Mouse (Mus musculus) stomach, embryonic 15.5 days (tissue): ENCODE results near the gene Slc9a9. TPM values are rescaled to one million over a fixed set of nuclear protein-coding genes. Genes with fewer than 3 reads are reported as not detected.

Experiments
- ATAC-seq: fragments of 200-750 bp; cut with Nextera tagmentation; 2 replicates; pipeline ENCODE4 v1.8.0; 2017; ENCODE audit warnings: low read depth, moderate number of reproducible peaks, moderate TSS enrichment; ENCODE audit not compliant: insufficient read depth, low FRiP score
- H3K27ac ChIP-seq: fragments of 300-500 bp; sonication (generic); 2 replicates; pipeline ENCODE4 v1.5.1; 2015; ENCODE audit warnings: mild to moderate bottlenecking, inconsistent platforms
- H3K27me3 ChIP-seq: fragments of 300-500 bp; sonication (generic); replicated peaks from 2 replicates; pipeline ENCODE4 v1.6.1; 2015; ENCODE audit warnings: inconsistent platforms
- H3K36me3 ChIP-seq: fragments of 300-500 bp; sonication (generic); 2 replicates; pipeline ENCODE4 v1.6.1; 2015; ENCODE audit warnings: inconsistent platforms
- H3K4me1 ChIP-seq: fragments of 300-500 bp; sonication (generic); 2 replicates; pipeline ENCODE4 v1.6.1; 2015; ENCODE audit warnings: inconsistent platforms
- H3K4me2 ChIP-seq: fragments of 300-500 bp; sonication (generic); 2 replicates; pipeline ENCODE4 v1.6.1; 2015; ENCODE audit warnings: mild to moderate bottlenecking, inconsistent platforms
- H3K4me3 ChIP-seq: fragments of 300-500 bp; sonication (generic); replicated peaks from 2 replicates; pipeline ENCODE4 v1.5.1; 2015; ENCODE audit warnings: inconsistent platforms
- H3K9ac ChIP-seq: fragments of 300-500 bp; sonication (generic); 2 replicates; pipeline ENCODE4 v1.6.1; 2015; ENCODE audit warnings: inconsistent platforms
- H3K9me3 ChIP-seq: fragments of 300-500 bp; sonication (generic); 2 replicates; pipeline ENCODE4 v1.6.1; 2016; ENCODE audit warnings: inconsistent platforms
- WGBS: fragments of 180-500 bp; shearing (Covaris S2); methylation state at CpG from one replicate; pipeline ENCODE4 v1.1.7; 2015; 5-methylcytosine and 5-hydroxymethylcytosine counted together
- polyA plus RNA-seq: library from polyadenylated mRNA; unstranded; fragments of >200 nt; fragmentation: Nextera tagmentation; extraction: Ambion mirVana; gene quantifications from 2 replicates; pipeline ENCODE4 v1.2.1, GENCODE M21; 2015

Gene Slc9a9
- polyA plus RNA-seq, 1 experiment from 2014 or later, result 3.9 TPM

DNA sequence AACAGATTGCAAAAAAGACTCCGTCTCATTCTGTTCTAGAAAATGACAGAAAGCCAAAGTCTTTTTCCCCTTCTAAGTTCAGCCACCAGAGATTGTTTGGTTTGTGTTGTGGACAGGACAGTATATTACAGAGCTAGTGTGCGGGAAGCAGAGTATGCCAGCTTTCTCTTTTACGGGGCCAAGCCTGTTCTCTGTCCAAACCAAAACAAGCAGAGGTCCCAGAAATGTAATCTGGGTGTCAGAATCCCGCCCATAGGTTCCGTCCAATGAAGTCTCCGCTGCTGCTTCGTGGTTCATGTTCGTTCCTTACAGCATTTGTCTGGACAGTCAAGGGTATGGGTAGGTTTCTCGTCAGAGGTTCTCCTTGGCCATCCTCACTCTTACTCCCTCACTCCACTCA lies 242.4 kb downstream of the Slc9a9 start:
- ATAC-seq, result no peak
- Histone ChIP-seq H3K9ac (no peak overlapping the region), H3K27ac (no peak overlapping the region), H3K4me2 (no peak overlapping the region), H3K9me3 (no peaks in the 10 kb centered on the region), H3K36me3 (no peaks in the 10 kb centered on the region), H3K4me3 (no peak overlapping the region), H3K4me1 (no peaks in the 10 kb centered on the region), H3K27me3 (no peaks in the 10 kb centered on the region)
- WGBS, result 87% methylated on average over 9 of the region's 9 CpGs

DNA sequence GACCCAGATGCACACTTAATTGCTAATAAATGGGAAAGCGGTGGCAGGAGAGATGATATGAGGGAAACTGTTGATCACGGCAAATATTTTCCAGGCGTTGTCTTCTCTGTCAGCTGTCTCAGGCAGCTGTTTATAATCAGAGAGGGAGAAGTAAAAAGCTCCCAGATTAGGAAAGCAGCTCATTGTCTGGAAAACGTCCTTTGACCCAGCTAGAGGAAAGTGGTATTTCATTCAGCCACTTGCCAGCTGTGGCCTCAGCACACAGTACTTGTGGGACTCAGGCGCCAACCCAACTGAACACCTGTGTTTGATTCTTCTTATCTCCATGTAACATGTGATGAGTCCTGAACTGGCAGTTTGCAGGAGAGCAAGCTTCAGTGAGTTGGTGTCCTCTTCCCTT lies 252.4 kb downstream of the Slc9a9 start:
- no peak overlapping the region for H3K4me2 ChIP-seq
- H3K36me3 ChIP-seq, result no peaks in the 10 kb centered on the region
- H3K4me3 ChIP-seq, result no peak overlapping the region
- H3K27ac ChIP-seq, result no peak overlapping the region
- H3K4me1 ChIP-seq, result no peaks in the 10 kb centered on the region
- H3K9ac ChIP-seq, result no peak overlapping the region
- WGBS, result 37% methylated on average over 5 of the region's 5 CpGs
- no peaks in the 10 kb centered on the region for H3K27me3 ChIP-seq
- no peaks in the 10 kb centered on the region for H3K9me3 ChIP-seq
- ATAC-seq, result no peak

DNA sequence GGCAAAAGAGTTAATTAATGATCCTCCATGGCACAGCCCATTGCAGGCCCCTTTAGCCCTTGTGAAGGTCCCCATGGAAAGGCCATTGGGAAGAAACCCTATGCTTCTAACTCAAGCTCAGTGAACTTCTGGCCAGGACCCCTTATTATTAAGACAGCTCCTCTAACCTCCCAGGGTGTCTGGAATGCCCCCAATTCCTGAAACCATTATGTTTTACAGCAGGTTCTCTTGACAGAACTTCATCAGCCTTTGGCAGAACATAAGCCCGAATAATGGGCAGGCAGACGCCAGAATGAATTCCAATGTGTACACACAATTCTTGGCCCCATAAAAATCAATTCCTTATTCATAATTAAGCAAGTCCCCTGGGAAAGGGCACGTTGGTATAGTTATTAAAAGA lies 256.1 kb downstream of the Slc9a9 start:
- Histone ChIP-seq H3K36me3 (no peaks in the 10 kb centered on the region), H3K4me2 (no peak overlapping the region), H3K27ac (no peak overlapping the region), H3K4me3 (no peak overlapping the region), H3K9ac (no peak overlapping the region), H3K27me3 (no peaks in the 10 kb centered on the region), H3K9me3 (no peaks in the 10 kb centered on the region), H3K4me1 (no peaks in the 10 kb centered on the region)
- no peak for ATAC-seq
- 58% methylated on average over 3 of the region's 3 CpGs for WGBS

DNA sequence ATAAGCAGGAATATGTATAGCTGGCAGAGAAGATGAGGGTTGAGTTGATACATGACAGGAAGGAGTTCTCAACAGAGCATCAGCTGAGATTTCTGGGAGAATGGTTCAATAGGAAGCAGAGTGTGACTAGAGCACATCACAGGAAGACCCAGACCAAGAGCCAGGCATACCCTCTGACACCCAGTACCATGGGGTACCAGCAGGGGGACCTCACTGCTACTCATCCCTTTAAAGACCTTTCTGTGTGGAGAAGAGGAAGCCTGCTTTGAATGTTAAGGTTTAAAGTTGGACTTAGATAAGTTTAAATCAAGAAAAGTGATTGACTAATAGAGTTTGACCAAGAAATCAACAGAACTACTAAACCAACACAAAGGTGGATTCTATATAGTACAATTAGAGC lies 257.4 kb downstream of the Slc9a9 start:
- Histone ChIP-seq H3K36me3 (no peaks in the 10 kb centered on the region), H3K4me2 (no peak overlapping the region), H3K9me3 (no peaks in the 10 kb centered on the region), H3K9ac (no peak overlapping the region), H3K27me3 (no peaks in the 10 kb centered on the region), H3K4me3 (no peak overlapping the region), H3K27ac (no peak overlapping the region), H3K4me1 (no peaks in the 10 kb centered on the region)
- ATAC-seq, result no peak

DNA sequence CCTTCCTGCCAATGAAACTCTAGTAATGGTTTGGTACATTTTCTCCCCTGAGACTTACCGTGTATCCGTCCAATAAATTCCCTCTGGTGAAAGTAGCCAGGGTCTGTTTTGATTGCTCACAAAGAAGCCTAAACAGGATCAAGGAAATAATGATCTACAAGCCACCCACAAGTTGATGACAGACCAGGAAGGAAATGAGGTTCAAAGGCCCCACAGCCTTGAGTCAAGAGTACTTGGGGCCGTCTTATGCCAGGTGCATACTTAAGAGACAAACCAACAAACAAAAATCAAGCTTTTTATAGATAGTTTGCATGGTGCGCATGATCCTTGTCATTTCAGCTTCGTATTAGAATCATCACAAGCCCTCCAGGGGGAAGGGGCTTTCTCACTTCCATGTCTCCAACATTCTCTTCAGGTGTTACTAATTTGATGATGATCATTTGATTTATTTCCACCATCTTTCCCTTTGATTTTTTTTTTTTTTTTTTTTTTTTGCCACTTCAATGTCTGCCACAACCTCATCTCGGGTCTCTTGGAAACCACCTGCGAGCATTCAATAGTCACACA lies 275.9 kb downstream of the Slc9a9 start:
- ATAC-seq, result no peak
- H3K36me3 ChIP-seq, result no peaks in the 10 kb centered on the region
- no peak overlapping the region for H3K9ac ChIP-seq
- WGBS, result 86% methylated on average over 7 of the region's 7 CpGs
- H3K9me3 ChIP-seq, result no peaks in the 10 kb centered on the region
- H3K4me1 ChIP-seq, result no peaks in the 10 kb centered on the region
- H3K27ac ChIP-seq, result no peak overlapping the region
- H3K4me3 ChIP-seq, result no peak overlapping the region
- no peaks in the 10 kb centered on the region for H3K27me3 ChIP-seq
- no peak overlapping the region for H3K4me2 ChIP-seq

DNA sequence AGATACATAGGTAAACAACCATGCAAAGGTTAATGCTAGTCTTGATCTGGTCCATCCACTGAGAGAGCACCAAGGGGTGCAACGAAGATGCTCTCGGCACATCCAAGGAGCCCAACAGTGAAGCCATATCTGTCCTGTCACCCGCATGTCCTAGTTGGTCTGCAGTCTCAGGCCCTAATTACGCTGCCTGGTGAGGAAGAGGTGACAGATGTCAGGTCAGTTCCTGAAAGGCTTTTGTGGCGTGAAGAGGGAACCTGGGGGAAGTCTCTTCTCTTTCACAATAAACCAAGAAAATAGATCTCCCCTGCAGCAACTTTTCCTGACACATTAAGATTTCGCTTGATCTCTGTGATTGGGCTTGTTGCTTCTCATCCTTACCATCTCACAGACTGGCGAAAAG lies 277.5 kb downstream of the Slc9a9 start:
- no peak overlapping the region for H3K4me3 ChIP-seq
- H3K9ac ChIP-seq, result no peak overlapping the region
- no peaks in the 10 kb centered on the region for H3K27me3 ChIP-seq
- H3K4me2 ChIP-seq, result no peak overlapping the region
- ATAC-seq, result no peak
- no peak overlapping the region for H3K27ac ChIP-seq
- H3K9me3 ChIP-seq, result no peaks in the 10 kb centered on the region
- H3K4me1 ChIP-seq, result no peaks in the 10 kb centered on the region
- WGBS, result 74% methylated on average over 7 of the region's 7 CpGs
- H3K36me3 ChIP-seq, result no peaks in the 10 kb centered on the region

DNA sequence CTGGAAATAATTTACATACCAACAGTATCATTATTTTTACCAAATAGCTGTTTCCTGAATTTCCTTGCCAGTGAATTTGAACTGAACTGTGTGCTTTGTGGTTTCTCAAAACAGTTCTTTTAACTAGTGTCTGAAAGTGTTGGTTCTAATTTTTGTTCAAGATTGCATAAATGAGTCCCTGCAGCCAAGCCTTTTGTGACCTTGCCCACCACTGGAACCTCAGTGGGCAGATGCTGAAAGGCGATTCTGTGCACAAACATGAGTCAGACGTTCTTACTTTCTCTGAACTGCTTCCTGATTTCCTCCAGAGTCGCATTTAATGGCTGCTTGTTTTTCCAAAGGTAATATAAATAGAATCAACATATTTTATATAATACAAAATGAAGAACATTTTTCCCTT lies 281.0 kb downstream of the Slc9a9 start:
- no peaks in the 10 kb centered on the region for H3K9me3 ChIP-seq
- no peak overlapping the region for H3K4me2 ChIP-seq
- H3K27me3 ChIP-seq, result no peaks in the 10 kb centered on the region
- H3K4me3 ChIP-seq, result no peak overlapping the region
- no peak overlapping the region for H3K27ac ChIP-seq
- H3K9ac ChIP-seq, result no peak overlapping the region
- no peaks in the 10 kb centered on the region for H3K36me3 ChIP-seq
- no peaks in the 10 kb centered on the region for H3K4me1 ChIP-seq
- 58% methylated on average over 3 of the region's 3 CpGs for WGBS
- ATAC-seq, result no peak

DNA sequence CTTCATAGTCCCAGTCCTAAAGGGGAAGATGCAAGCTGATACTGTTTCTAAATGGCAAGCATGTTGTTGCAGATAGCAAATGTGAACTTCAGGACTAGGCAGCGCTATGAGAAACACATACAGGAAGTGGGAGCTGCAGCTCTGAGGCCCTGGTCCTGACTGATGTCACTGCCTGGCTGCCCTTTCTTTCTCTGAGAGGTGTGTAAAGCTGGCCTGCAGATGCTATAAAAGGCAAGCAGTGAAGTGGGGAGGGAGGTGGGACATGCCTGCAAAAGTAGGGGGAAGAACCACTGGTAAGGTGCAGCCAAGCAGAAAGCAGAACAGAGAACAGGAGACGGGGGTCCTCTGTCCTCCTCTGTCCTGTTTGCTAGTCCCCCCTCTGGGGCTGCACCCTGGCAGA lies 285.9 kb downstream of the Slc9a9 start:
- no peak overlapping the region for H3K9ac ChIP-seq
- H3K36me3 ChIP-seq, result no peaks in the 10 kb centered on the region
- 77% methylated on average over 2 of the region's 2 CpGs for WGBS
- H3K4me2 ChIP-seq, result no peak overlapping the region
- no peaks in the 10 kb centered on the region for H3K27me3 ChIP-seq
- no peak for ATAC-seq
- no peaks in the 10 kb centered on the region for H3K9me3 ChIP-seq
- H3K4me3 ChIP-seq, result no peak overlapping the region
- no peak overlapping the region for H3K27ac ChIP-seq
- H3K4me1 ChIP-seq, result no peaks in the 10 kb centered on the region

DNA sequence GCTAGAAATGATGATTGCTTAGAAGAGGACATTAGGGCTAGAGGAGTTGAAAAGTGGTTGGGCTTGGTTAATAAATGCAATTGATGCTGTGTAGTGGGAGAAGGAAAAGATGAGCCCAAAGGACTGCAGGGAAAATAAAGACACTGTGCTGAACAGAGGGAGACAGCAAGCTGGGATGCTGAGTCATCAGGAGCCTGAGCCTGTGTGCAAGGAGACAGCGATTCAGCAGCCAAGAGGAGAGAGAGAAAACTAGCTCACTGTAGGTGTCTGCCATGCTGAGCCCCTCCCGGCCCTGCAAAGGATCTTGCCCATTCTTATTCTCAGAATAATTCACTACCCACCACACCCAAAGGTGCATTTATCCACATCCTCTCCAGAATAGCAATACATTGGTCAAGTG lies 288.7 kb downstream of the Slc9a9 start:
- Histone ChIP-seq H3K27me3 (no peaks in the 10 kb centered on the region), H3K4me1 (no peaks in the 10 kb centered on the region), H3K4me3 (no peak overlapping the region), H3K36me3 (no peaks in the 10 kb centered on the region), H3K9me3 (no peaks in the 10 kb centered on the region), H3K27ac (no peak overlapping the region), H3K9ac (no peak overlapping the region), H3K4me2 (no peak overlapping the region)
- 62% methylated on average over 2 of the region's 2 CpGs for WGBS
- no peak for ATAC-seq

DNA sequence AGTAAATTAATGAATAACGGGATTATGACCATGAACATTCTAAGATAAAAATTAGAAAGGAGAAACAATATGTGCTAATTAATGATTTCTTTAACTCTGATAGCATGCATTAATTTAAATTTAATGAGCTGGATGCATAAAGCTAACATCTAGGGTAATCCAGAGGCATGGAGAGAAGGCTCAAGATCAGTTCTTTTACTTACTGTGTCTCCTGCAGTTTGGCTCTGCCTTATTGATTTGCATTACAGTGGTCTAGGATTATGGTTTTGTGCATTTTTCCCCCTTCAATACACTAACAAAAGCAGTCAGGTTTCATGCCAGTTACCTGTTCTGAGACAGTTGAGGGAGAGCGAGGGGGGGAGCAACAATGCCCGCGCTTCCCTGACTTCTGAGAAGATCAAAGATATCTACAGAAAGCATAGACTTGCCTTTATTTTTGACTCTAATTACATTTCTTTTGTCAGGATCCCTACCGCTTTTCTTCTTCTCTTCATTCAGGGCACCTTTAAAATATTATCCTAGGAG lies 298.9 kb downstream of the Slc9a9 start:
- Histone ChIP-seq H3K9me3 (no peaks in the 10 kb centered on the region), H3K4me2 (no peak overlapping the region), H3K27ac (no peak overlapping the region), H3K27me3 (no peaks in the 10 kb centered on the region), H3K4me3 (no peak overlapping the region), H3K9ac (no peak overlapping the region), H3K4me1 (no peaks in the 10 kb centered on the region), H3K36me3 (no peaks in the 10 kb centered on the region)
- WGBS, result 86% methylated on average over 5 of the region's 5 CpGs
- ATAC-seq, result no peak

DNA sequence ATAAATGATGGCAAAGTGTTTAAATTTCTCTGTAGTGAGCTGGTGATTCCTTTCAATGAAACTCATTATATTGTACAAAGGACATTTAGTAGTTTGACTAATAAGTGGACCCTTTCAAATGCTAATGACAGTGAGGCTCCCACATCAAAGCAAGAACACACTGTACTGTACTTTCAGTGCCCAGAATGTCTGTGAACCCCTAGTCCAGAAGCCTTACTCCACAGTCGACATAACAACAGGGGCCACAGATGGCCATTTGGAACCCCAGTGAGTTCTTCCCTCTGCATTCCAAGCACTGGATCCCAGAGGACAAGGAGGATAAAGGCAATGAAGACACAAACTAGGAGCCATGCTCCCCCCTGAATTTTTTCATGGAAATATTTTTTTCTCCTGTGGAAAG lies 299.4 kb downstream of the Slc9a9 start:
- ATAC-seq, result no peak
- 59% methylated on average over 1 of the region's 1 CpGs for WGBS
- no peaks in the 10 kb centered on the region for H3K36me3 ChIP-seq
- no peaks in the 10 kb centered on the region for H3K4me1 ChIP-seq
- H3K4me2 ChIP-seq, result no peak overlapping the region
- no peaks in the 10 kb centered on the region for H3K9me3 ChIP-seq
- no peak overlapping the region for H3K27ac ChIP-seq
- H3K27me3 ChIP-seq, result no peaks in the 10 kb centered on the region
- H3K4me3 ChIP-seq, result no peak overlapping the region
- no peak overlapping the region for H3K9ac ChIP-seq

DNA sequence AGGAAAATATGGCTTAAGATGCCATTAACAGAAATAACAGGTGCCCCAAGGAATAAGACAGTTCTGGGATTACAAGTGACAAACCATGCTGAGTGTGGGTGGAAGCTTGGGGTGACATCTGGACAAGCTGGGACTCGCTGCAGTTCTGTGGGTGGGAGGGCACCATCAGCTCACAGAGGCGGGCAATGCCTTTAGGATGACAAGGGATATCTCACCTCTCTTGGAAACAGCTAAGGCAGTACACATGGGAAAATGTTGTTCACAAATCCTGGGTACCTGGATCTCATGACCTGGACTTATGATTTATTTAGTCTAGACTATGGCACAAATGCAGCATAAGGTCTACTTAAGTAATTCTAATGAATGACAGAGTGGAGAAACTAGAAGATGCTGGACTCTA lies 302.3 kb downstream of the Slc9a9 start:
- Histone ChIP-seq H3K9ac (no peak overlapping the region), H3K36me3 (no peaks in the 10 kb centered on the region), H3K4me2 (no peak overlapping the region), H3K27ac (no peak overlapping the region), H3K9me3 (no peaks in the 10 kb centered on the region), H3K4me1 (no peaks in the 10 kb centered on the region), H3K4me3 (no peak overlapping the region), H3K27me3 (no peaks in the 10 kb centered on the region)
- WGBS, result 57% methylated on average over 2 of the region's 2 CpGs
- ATAC-seq, result no peak

DNA sequence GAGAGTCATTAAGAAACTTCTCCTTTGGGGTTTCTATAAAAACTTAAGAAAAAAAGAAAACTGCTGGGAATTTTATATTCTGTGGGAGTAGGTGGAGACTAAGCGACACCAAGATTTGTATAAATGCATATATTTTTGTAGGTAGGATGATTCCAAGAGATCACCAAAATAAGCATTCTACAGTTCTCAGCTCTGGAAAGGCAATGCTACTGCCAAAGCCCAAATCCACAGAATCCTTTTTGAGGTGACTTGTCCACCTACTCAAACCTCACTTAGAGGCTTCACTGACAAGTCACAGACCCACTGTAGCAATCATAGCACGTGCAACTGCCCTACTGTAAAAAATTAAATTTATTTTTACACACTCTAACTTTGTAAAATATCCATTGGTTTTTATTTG lies 303.0 kb downstream of the Slc9a9 start:
- Histone ChIP-seq H3K9ac (no peak overlapping the region), H3K27ac (no peak overlapping the region), H3K4me2 (no peak overlapping the region), H3K27me3 (no peaks in the 10 kb centered on the region), H3K4me3 (no peak overlapping the region), H3K36me3 (no peaks in the 10 kb centered on the region), H3K4me1 (no peaks in the 10 kb centered on the region), H3K9me3 (no peaks in the 10 kb centered on the region)
- WGBS, result 86% methylated on average over 2 of the region's 2 CpGs
- no peak for ATAC-seq
